Mouse (Mus musculus): Measurements from ENCODE around the gene Far1. TPM values are rescaled to one million over a fixed set of nuclear protein-coding genes. Genes with fewer than 3 reads are reported as not detected.

The Far1 gene
- polyA plus RNA-seq, 1 experiment from 2014 or later = 60.2 TPM

- no peak for DNase-seq (ENCODE audit: low spot score)
- WGBS = 32% methylated on average over 1 of the region's 1 CpGs
Measured at GRCm38 (mm10) chr7:113590330-113590729, 76.7 kb downstream of the Far1 start.

GRCm38 (mm10) chr7:113591084-113591483 is 77.5 kb downstream of the Far1 start:
- Histone ChIP-seq H3K36me3 (no peaks in the 10 kb centered on the region), H3K9me3 (no peaks in the 10 kb centered on the region), H3K4me1 (peaks cover 8% of the 10 kb centered on the region), H3K27me3 (ENCODE audit: insufficient read depth, poor library complexity, severe bottlenecking) (no peaks in the 10 kb centered on the region), H3K27ac (no peak overlapping the region), H3K4me3 (no peak overlapping the region)
- 75% methylated on average over 1 of the region's 1 CpGs for WGBS
- no peak for DNase-seq (ENCODE audit: low spot score)

More at GRCm38 (mm10) chr7:113590330-113590729, 76.7 kb downstream of the Far1 start:
- no peak overlapping the region for H3K4me3 ChIP-seq
- H3K36me3 ChIP-seq = no peaks in the 10 kb centered on the region
- peaks cover 8% of the 10 kb centered on the region for H3K4me1 ChIP-seq
- H3K27ac ChIP-seq = no peak overlapping the region
- no peaks in the 10 kb centered on the region for H3K27me3 ChIP-seq (ENCODE audit: insufficient read depth, poor library complexity, severe bottlenecking)
- no peaks in the 10 kb centered on the region for H3K9me3 ChIP-seq

GRCm38 (mm10) chr7:113591557-113592354 is 78.1 kb downstream of the Far1 start:
- Histone ChIP-seq H3K36me3 (no peaks in the 10 kb centered on the region), H3K9me3 (no peaks in the 10 kb centered on the region), H3K27me3 (ENCODE audit: insufficient read depth, poor library complexity, severe bottlenecking) (no peaks in the 10 kb centered on the region), H3K4me1 (peaks cover 8% of the 10 kb centered on the region), H3K27ac (no peak overlapping the region), H3K4me3 (no peak overlapping the region)
- no peak for DNase-seq (ENCODE audit: low spot score)
- WGBS = 70% methylated on average over 9 of the region's 9 CpGs

- Histone ChIP-seq H3K36me3 (no peaks in the 10 kb centered on the region), H3K27ac (no peak overlapping the region), H3K4me1 (peaks cover 8% of the 10 kb centered on the region), H3K27me3 (ENCODE audit: insufficient read depth, poor library complexity, severe bottlenecking) (no peaks in the 10 kb centered on the region), H3K4me3 (no peak overlapping the region), H3K9me3 (no peaks in the 10 kb centered on the region)
- no peak for DNase-seq (ENCODE audit: low spot score)
- WGBS = 85% methylated on average over 9 of the region's 9 CpGs
Measured at GRCm38 (mm10) chr7:113592696-113593095, 79.1 kb downstream of the Far1 start.

GRCm38 (mm10) chr7:113594363-113594762 is 80.7 kb downstream of the Far1 start:
- no peak overlapping the region for H3K4me3 ChIP-seq
- H3K27ac ChIP-seq = no peak overlapping the region
- DNase-seq (ENCODE audit: low spot score) = no peak
- H3K4me1 ChIP-seq = peaks cover 8% of the 10 kb centered on the region
- no peaks in the 10 kb centered on the region for H3K9me3 ChIP-seq
- WGBS = 2% methylated on average over 3 of the region's 3 CpGs
- no peaks in the 10 kb centered on the region for H3K36me3 ChIP-seq
- 0 out of 2 replicates have a peak, but pooled peaks cover 4% of the 10 kb centered on the region for H3K27me3 ChIP-seq (ENCODE audit: insufficient read depth, poor library complexity, severe bottlenecking)

GRCm38 (mm10) chr7:113597231-113597630 is 83.6 kb downstream of the Far1 start:
- Histone ChIP-seq H3K27ac (no peak overlapping the region), H3K27me3 (ENCODE audit: insufficient read depth, poor library complexity, severe bottlenecking) (0 out of 2 replicates have a peak, but pooled peaks cover 4% of the 10 kb centered on the region), H3K36me3 (no peaks in the 10 kb centered on the region), H3K9me3 (no peaks in the 10 kb centered on the region), H3K4me1 (peaks cover 19% of the 10 kb centered on the region), H3K4me3 (no peak overlapping the region)
- no peak for DNase-seq (ENCODE audit: low spot score)

GRCm38 (mm10) chr7:113601803-113602202 is 88.2 kb downstream of the Far1 start:
- H3K9me3 ChIP-seq = no peaks in the 10 kb centered on the region
- H3K4me3 ChIP-seq = no peak overlapping the region
- H3K4me1 ChIP-seq = peaks cover 11% of the 10 kb centered on the region; the same call in 1 of the 2 replicates
- WGBS = 75% methylated on average over 3 of the region's 3 CpGs
- DNase-seq (ENCODE audit: low spot score) = no peak
- no peaks in the 10 kb centered on the region for H3K36me3 ChIP-seq
- H3K27ac ChIP-seq = no peak overlapping the region
- H3K27me3 ChIP-seq (ENCODE audit: insufficient read depth, poor library complexity, severe bottlenecking) = 0 out of 2 replicates have a peak, but pooled peaks cover 4% of the 10 kb centered on the region

- Histone ChIP-seq H3K4me3 (no peak overlapping the region), H3K36me3 (no peaks in the 10 kb centered on the region), H3K27ac (no peak overlapping the region), H3K9me3 (no peaks in the 10 kb centered on the region), H3K27me3 (ENCODE audit: insufficient read depth, poor library complexity, severe bottlenecking) (no peaks in the 10 kb centered on the region), H3K4me1 (peaks cover 10% of the 10 kb centered on the region)
- WGBS = 37% methylated on average over 9 of the region's 9 CpGs
- peak; percentile 74 for DNase-seq (ENCODE audit: low spot score)
Measured at GRCm38 (mm10) chr7:113607928-113608327, 94.3 kb downstream of the Far1 start.

GRCm38 (mm10) chr7:113609027-113609705 is 95.5 kb downstream of the Far1 start:
- Histone ChIP-seq H3K36me3 (no peaks in the 10 kb centered on the region), H3K9me3 (no peaks in the 10 kb centered on the region), H3K4me1 (peaks cover 22% of the 10 kb centered on the region), H3K4me3 (no peak overlapping the region), H3K27ac (no peak overlapping the region), H3K27me3 (ENCODE audit: insufficient read depth, poor library complexity, severe bottlenecking) (no peaks in the 10 kb centered on the region)
- 24% methylated on average over 8 of the region's 8 CpGs for WGBS
- peak; percentile 77 for DNase-seq (ENCODE audit: low spot score)

GRCm38 (mm10) chr7:113612628-113613027 is 99.0 kb downstream of the Far1 start:
- H3K27ac ChIP-seq = 0 out of 2 replicates have a peak overlapping the region, but pooled peaks have one; percentile 10
- WGBS = 73% methylated on average over 4 of the region's 4 CpGs
- DNase-seq (ENCODE audit: low spot score) = no peak
- H3K4me1 ChIP-seq = peaks cover 33% of the 10 kb centered on the region
- no peak overlapping the region for H3K4me3 ChIP-seq
- no peaks in the 10 kb centered on the region for H3K9me3 ChIP-seq
- H3K36me3 ChIP-seq = no peaks in the 10 kb centered on the region
- H3K27me3 ChIP-seq (ENCODE audit: insufficient read depth, poor library complexity, severe bottlenecking) = no peaks in the 10 kb centered on the region

GRCm38 (mm10) chr7:113614198-113614927 is 100.7 kb downstream of the Far1 start:
- Histone ChIP-seq H3K27ac (peak overlapping the region; percentile 86), H3K9me3 (no peaks in the 10 kb centered on the region), H3K36me3 (no peaks in the 10 kb centered on the region), H3K4me1 (peaks cover 26% of the 10 kb centered on the region), H3K27me3 (ENCODE audit: insufficient read depth, poor library complexity, severe bottlenecking) (no peaks in the 10 kb centered on the region), H3K4me3 (no peak overlapping the region)
- DNase-seq (ENCODE audit: low spot score) = no peak
- 49% methylated on average over 10 of the region's 10 CpGs for WGBS

- no peak overlapping the region for H3K27ac ChIP-seq
- H3K9me3 ChIP-seq = no peaks in the 10 kb centered on the region
- 86% methylated on average over 2 of the region's 2 CpGs for WGBS
- H3K4me1 ChIP-seq = peaks cover 11% of the 10 kb centered on the region
- H3K27me3 ChIP-seq (ENCODE audit: insufficient read depth, poor library complexity, severe bottlenecking) = no peaks in the 10 kb centered on the region
- H3K4me3 ChIP-seq = no peak overlapping the region
- H3K36me3 ChIP-seq = no peaks in the 10 kb centered on the region
- DNase-seq (ENCODE audit: low spot score) = no peak
Measured at GRCm38 (mm10) chr7:113619166-113619565, 105.5 kb downstream of the Far1 start.

- WGBS = 69% methylated on average over 9 of the region's 9 CpGs
Measured at GRCm38 (mm10) chr7:113619768-113620167, 106.1 kb downstream of the Far1 start.

More at GRCm38 (mm10) chr7:113619768-113620167, 106.1 kb downstream of the Far1 start:
- no peaks in the 10 kb centered on the region for H3K36me3 ChIP-seq
- H3K9me3 ChIP-seq = no peaks in the 10 kb centered on the region
- H3K27me3 ChIP-seq (ENCODE audit: insufficient read depth, poor library complexity, severe bottlenecking) = no peaks in the 10 kb centered on the region
- no peak overlapping the region for H3K4me3 ChIP-seq
- H3K27ac ChIP-seq = peak overlapping the region; percentile 57; the same call in 1 of the 2 replicates
- DNase-seq (ENCODE audit: low spot score) = no peak
- peaks cover 5% of the 10 kb centered on the region; the same call in 1 of the 2 replicates for H3K4me1 ChIP-seq
